23 mouse cellular contexts compared by ENCODE assay signal in genomic region chr7:79468994-79469393, GRCm38 (mm10). TPM values are rescaled to one million over a fixed set of nuclear protein-coding genes. Genes with fewer than 3 reads are reported as not detected.
A peak's percentile ranks its signal among the peaks of the same experiment; 100 is the strongest.
DNase-seq lines count a peak whose midpoint lies in the region; ATAC-seq and TF ChIP-seq lines count a peak whose summit lies in the region.
"Had no signal": no experiment of that assay in that cellular context is flagged by ENCODE, and none has a peak within 500 bp of the region (broad histone marks: within the 10 kb centered on the region; RNA-seq: fewer than 3 reads in every experiment).

No protein-coding gene starts in this region.

- no peak for ATAC-seq in liver, postnatal 0 days
- no peak for ATAC-seq in liver, embryonic 13.5 days (ENCODE audit: low read depth)
- ATAC-seq: forebrain, postnatal 0 days; intestine, postnatal 0 days; lung, postnatal 0 days; midbrain, embryonic 13.5 days had no signal

- no peaks in the 10 kb centered on the region for H3K27me3 ChIP-seq in liver, adult 2 months (ENCODE audit: control insufficient read depth, insufficient read depth, low read length)
- no peaks in the 10 kb centered on the region; the same call in 1 of the 2 replicates for H3K27me3 ChIP-seq in liver, postnatal 0 days (ENCODE audit: insufficient read depth, low read length)
- H3K27me3 ChIP-seq in liver, embryonic 13.5 days = peaks cover 8% of the 10 kb centered on the region

- peaks cover 9% of the 10 kb centered on the region for H3K4me1 ChIP-seq in liver, adult 2 months (ENCODE audit: control insufficient read depth, insufficient read depth, low read length)
- peaks cover 36% of the 10 kb centered on the region for H3K4me1 ChIP-seq in liver, postnatal 0 days (ENCODE audit: insufficient read depth)
- H3K4me1 ChIP-seq in liver, embryonic 13.5 days (replicated peaks) = peaks cover 50% of the 10 kb centered on the region

- H3K27ac ChIP-seq in liver, adult 2 months (replicated peaks; ENCODE audit: insufficient read depth, low read depth, low read length) = no peak overlapping the region
- H3K27ac ChIP-seq in liver, postnatal 0 days (ENCODE audit: low read depth) = no peak overlapping the region
- no peak overlapping the region for H3K27ac ChIP-seq in liver, embryonic 13.5 days
- H3K27ac ChIP-seq: embryonic facial prominence, embryonic 13.5 days; hindbrain, embryonic 14.5 days; left cerebral cortex, adult 2 months; limb, embryonic 13.5 days; midbrain, embryonic 13.5 days had no signal

- H3K4me3 ChIP-seq in liver, adult 2 months (ENCODE audit: insufficient read depth, low read depth, low read length) = no peak overlapping the region
- H3K4me3 ChIP-seq in liver, postnatal 0 days (ENCODE audit: low read depth, low read length) = no peak overlapping the region
- no peak overlapping the region for H3K4me3 ChIP-seq in liver, embryonic 13.5 days (replicated peaks)
- H3K4me3 ChIP-seq: embryonic facial prominence, embryonic 13.5 days; left cerebral cortex, adult 2 months; limb, embryonic 13.5 days; midbrain, embryonic 13.5 days had no signal

- TF ChIP-seq CTCF in liver, adult 2 months (IDR thresholded peaks at IDR 0.05; ENCODE audit: low read depth, low read length) = no peak
- TF ChIP-seq CTCF in liver, postnatal 0 days (IDR thresholded peaks at IDR 0.05; ENCODE audit: low read depth) = no peak

- no peak overlapping the region for H3K9ac ChIP-seq in liver, adult 2 months (ENCODE audit: low read depth, low read length)
- no peak overlapping the region for H3K9ac ChIP-seq in liver, postnatal 0 days (replicated peaks)
- no peak overlapping the region for H3K9ac ChIP-seq in liver, embryonic 13.5 days
- H3K9ac ChIP-seq: embryonic facial prominence, embryonic 13.5 days; forebrain, postnatal 0 days; hindbrain, embryonic 14.5 days; limb, embryonic 13.5 days; midbrain, embryonic 13.5 days had no signal

- H3K36me3 ChIP-seq in liver, adult 2 months (ENCODE audit: control insufficient read depth, insufficient read depth, low read length) = no peaks in the 10 kb centered on the region; the same call in 1 of the 2 replicates
- no peaks in the 10 kb centered on the region; the same call in 1 of the 2 replicates for H3K36me3 ChIP-seq in liver, postnatal 0 days (replicated peaks; ENCODE audit: insufficient read depth, low read length)
- H3K36me3 ChIP-seq in liver, embryonic 13.5 days = peaks cover 7% of the 10 kb centered on the region
- H3K36me3 ChIP-seq: limb, embryonic 13.5 days; midbrain, embryonic 13.5 days had no signal

- no peak overlapping the region for H3K4me2 ChIP-seq in liver, postnatal 0 days (ENCODE audit: low read depth, low read length)
- peak overlapping the region; percentile 40; the same call in 1 of the 2 replicates for H3K4me2 ChIP-seq in liver, embryonic 13.5 days
- H3K4me2 ChIP-seq: embryonic facial prominence, embryonic 13.5 days; hindbrain, embryonic 14.5 days; midbrain, embryonic 13.5 days had no signal

- 51% methylated on average over 8 of the region's 8 CpGs for WGBS in liver, adult 2 months
- WGBS in liver, postnatal 0 days (ENCODE audit: insufficient replicate concordance) = 46% methylated on average over 8 of the region's 8 CpGs
- WGBS in liver, embryonic 13.5 days (ENCODE audit: insufficient replicate concordance) = 11% methylated on average over 8 of the region's 8 CpGs

- peaks cover 8% of the 10 kb centered on the region for H3K79me2 ChIP-seq in liver, adult 2 months (ENCODE audit: control insufficient read depth, insufficient read depth, low read length)

- DNase-seq in embryo, embryonic 9.5 days (ENCODE audit: extremely low spot score) = peak; percentile 26
- no peak for DNase-seq in embryo, embryonic 10.5 days (ENCODE audit: low spot score)
- DNase-seq in liver, adult 2 months (ENCODE audit: extremely low read depth, low read depth, low spot score) = peak; percentile 39
- no peak for DNase-seq in liver, postnatal 0 days
- DNase-seq in 416B (ENCODE audit: low read depth) = peak; percentile 71
- DNase-seq in liver, embryonic 13.5 days = no peak
- DNase-seq in layer of hippocampus, postnatal 10 days (ENCODE audit: low spot score in 2 of 2) = no peak
- DNase-seq: adrenal gland, postnatal 36 days; cerebellum, adult 18-20 months; cerebellum, postnatal 10 days; forebrain, postnatal 0 days; heart, postnatal 36 days; kidney, adult 9 months; kidney, postnatal 14 days; lung, adult 18-20 months; thymus, postnatal 4 days had no signal

- TF ChIP-seq POLR2A in liver, adult 2 months (IDR thresholded peaks at IDR 0.05; ENCODE audit: extremely low read depth, insufficient read depth, low read length) = no peak

- no peaks in the 10 kb centered on the region for H3K9me3 ChIP-seq in liver, postnatal 0 days (ENCODE audit: low read length)
- H3K9me3 ChIP-seq in liver, embryonic 13.5 days (replicated peaks) = no peaks in the 10 kb centered on the region
- H3K9me3 ChIP-seq: midbrain, embryonic 13.5 days had no signal

- no peak for TF ChIP-seq EP300 in liver, postnatal 0 days (IDR thresholded peaks at IDR 0.05; ENCODE audit: low read depth)

RNA-seq across cellular contexts. Expression of gene Polg, which starts 2.8 kb away (rescaled TPM):
- total RNA-seq in liver, adult 2 months (2014; rRNA removed) = 28.9 and 39.6 TPM in 2 replicates
- polyA plus RNA-seq in liver, adult 2 months (2012; rRNA removed) = 26.8 and 31.9 TPM in 2 replicates
- 19.1 and 24.7 TPM in 2 replicates for polyA plus RNA-seq in liver, postnatal 0 days (2015; fragmentation: Nextera tagmentation; extraction: Ambion mirVana)
- polyA plus RNA-seq in liver, embryonic 13.5 days (2015; fragmentation: Nextera tagmentation; extraction: Ambion mirVana) = 15.4 and 18.5 TPM in 2 replicates
- 10 to 100 TPM; 83.3 to 96.9 TPM for total RNA-seq in layer of hippocampus, postnatal 10 days (2021)

Comparison
In these comparisons a context has a peak if more than half of its experiments do, and no peak if none do; other contexts are left out.
1. DNase-seq: peak in embryo, embryonic 9.5 days (single experiment), liver, adult 2 months (single experiment) and 416B (single experiment); none in embryo, embryonic 10.5 days (single experiment), liver, postnatal 0 days (single experiment), liver, embryonic 13.5 days (single experiment) and layer of hippocampus, postnatal 10 days (0 of 2).